Mouse (Mus musculus) brain, embryonic 14.5 days (tissue): ENCODE measurements around the gene Radil.

Source experiments
- CTCF ChIP-seq: fragments of 200-500 bp; IDR thresholded peaks from 2 replicates; pipeline ENCODE4 v1.5.1; 2012; ENCODE audit warnings: inconsistent platforms, mild to moderate bottlenecking, moderate library complexity, borderline replicate concordance; ENCODE audit not compliant: insufficient read depth, insufficient read length; ENCODE audit errors: extremely low read depth
- POLR2A ChIP-seq: fragments of 200-500 bp; IDR thresholded peaks from 2 replicates; pipeline ENCODE4 v1.6.1; 2012; ENCODE audit warnings: mild to moderate bottlenecking, inconsistent platforms, borderline replicate concordance; ENCODE audit not compliant: poor library complexity, insufficient read depth, insufficient read length, severe bottlenecking; ENCODE audit errors: extremely low read depth

DNA sequence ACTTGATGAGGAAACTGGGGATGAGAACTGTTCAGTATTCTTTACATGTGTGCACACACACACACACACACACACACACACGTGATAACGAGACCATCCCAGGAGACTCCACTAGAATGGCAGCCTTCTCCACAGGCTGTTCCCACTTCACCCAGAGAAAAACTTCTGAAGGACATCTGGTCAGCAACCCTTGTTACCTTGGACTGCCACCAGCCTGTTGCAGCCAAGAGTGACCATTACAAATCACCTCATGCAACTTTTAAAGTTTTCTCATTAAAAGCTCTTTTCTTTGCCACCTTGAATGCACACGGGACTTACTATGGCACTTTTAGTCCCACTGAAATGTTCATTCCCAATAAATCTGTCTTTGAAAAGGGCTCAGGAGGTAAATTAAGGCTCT lies 13.6 kb downstream of the Radil start:
- TF ChIP-seq POLR2A (no peak), CTCF (no peak)
